Mouse (Mus musculus): Measurements from ENCODE around the gene Nedd9.

Gene Nedd9

GRCm38 (mm10) chr13:41491981-41492702 is 5.0 kb upstream of the Nedd9 start:
- DNase-seq (ENCODE audit: low read depth, low spot score): no peak

DNA sequence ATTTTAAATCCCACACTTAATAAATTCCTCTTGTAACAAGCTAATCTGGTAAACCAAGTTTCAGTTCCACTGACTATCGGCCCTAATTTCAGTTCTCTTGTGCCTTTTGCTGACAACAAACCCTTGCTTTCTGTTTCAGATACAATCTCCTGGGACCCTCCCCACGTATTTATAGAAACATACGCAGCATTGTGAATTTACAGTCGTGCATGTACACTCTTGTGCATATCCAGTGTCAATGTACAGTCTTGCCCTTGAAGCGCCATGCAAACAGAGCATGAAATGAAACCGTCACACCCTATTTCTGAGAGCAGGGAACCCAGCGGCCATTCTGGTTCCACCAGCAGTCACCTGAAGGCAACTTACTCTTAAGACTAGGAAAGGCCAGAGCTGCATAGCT is 4.4 kb upstream of the Nedd9 start:
- peak; percentile 84 for DNase-seq (ENCODE audit: low read depth, low spot score)

- no peak for DNase-seq (ENCODE audit: low read depth, low spot score)
These were observed 3.1 kb upstream of the Nedd9 start for GRCm38 (mm10) chr13:41490282-41490681.

DNA sequence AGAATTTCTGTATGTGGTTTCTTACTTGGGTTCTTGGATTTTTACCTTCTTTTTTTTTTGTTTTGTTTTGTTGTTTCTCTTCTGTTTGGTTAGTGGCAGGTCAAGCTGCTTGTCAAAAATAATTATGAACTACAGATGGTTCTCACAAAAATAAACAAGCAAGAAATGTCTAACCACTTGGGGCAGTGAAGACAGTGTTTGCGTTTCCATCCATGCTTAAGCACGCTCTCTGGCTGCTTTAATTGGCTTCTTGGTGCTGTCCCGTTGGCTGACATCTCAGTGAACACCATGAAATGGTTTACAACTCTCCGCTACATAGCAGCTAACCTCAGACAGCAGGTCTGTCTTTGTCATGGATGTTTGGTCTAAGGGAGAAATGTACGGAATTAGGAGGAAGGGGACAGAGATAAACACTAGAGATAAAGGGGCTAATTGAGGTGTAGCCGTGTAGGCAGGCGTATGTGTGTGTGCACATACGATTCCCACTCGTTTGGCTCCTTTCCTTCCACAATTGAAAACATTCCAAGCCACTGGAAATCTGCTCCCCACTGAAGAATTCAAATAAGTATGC is 2.6 kb upstream of the Nedd9 start:
- DNase-seq (ENCODE audit: low read depth, low spot score): peak; percentile 56

DNA sequence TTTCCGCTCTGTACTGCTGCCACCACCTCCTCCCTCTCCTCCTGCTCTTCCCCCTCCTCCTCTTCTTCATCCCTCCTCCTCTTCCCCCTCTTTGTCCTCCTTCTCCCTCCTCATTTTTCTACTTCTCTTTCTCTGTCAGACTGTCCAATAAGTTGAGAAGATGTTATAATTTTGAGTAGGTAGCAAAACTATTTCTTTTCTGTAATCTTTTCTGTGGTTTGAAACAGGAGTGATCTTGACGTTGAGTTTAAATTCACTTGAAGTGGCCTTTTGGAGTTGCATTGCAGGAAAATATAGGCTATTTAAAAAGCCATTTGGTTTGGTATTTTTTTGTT is 214 bp upstream of the Nedd9 start:
- no peak for DNase-seq (ENCODE audit: low read depth, low spot score)

DNA sequence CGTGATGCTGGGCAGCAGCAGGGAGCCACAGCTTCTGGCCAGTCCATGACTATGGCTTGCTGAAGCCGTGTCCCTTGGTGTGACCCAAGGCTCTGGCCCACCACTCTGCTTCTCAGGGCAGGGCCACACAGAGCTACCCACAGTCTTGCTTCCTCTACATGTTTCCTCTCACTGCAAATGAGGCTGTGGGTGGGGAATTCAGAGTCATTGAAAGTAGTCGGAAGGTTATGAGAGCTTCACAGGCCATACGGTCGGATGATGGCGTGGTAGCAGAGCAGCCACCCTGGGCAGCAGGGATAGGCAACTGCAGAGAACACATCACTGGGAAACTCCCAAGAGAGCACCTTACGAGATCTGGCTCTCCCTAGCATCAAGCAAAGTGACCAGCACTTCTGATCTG is 3.2 kb downstream of the Nedd9 start:
- DNase-seq (ENCODE audit: low read depth, low spot score): no peak

DNA sequence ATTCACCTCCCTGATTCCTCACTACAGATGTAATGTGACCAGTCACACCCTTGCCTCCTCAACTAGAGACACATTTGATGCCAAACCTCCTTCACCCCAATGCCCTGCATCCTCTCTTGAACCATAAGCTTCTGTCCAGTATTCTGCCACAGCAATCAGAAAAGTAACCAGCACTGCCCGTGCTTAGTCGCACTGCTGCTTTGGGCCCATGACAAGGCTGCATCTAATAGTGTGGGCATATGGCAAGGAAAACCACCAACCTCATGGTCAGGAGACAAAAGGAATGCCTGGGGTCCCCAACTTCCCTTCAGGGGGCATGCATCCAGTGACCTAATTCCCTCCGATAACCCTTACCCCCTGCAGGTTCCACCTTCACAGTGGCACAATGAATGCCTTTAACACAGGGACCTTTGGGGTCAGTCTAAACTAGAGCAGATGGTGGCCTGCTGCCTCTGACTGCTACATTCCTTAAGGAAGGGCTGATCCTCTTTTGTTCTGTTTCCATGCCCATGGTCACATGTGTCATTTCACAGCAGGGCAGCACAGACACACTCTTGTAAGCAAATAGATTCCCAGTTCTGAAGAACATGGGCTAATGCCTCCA is 4.7 kb downstream of the Nedd9 start:
- DNase-seq (ENCODE audit: low read depth, low spot score): no peak

DNA sequence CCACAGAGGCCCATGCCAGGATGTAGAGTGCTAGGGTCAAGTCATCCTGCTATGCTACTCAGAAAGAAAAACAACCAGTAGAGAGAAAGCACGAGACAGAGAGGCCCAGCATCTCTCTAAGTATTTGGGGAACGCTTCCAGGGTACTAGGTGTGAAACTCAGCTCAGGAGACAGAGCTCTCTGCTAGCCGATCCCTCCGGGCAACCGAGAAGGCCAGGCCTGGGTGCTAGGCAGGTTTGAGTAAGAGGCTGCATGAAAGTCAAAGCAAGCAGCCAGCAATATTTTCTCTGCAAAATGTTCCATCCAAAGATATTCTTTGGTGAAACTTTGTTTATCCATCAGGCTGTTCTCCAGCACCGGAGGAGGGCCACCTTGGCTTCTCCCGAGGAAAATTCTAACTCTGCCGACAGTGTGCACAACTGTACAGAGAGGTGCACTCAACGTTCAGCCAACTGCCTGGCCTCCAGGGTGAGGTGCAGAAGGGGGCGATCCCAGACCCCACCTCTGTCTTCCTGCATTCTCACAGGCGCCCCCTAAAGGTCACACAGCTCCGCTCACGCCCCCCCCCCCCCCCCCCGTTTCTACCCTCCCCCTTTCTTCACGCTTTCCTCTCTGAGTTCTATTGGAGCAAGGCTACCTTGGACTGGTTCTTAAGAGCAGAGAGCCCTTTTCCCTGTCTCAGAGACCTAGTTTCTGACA is 7.3 kb downstream of the Nedd9 start:
- DNase-seq (ENCODE audit: low read depth, low spot score): no peak

- DNase-seq (ENCODE audit: low read depth, low spot score): no peak
These were observed 10.9 kb downstream of the Nedd9 start for GRCm38 (mm10) chr13:41476216-41476615.

GRCm38 (mm10) chr13:41474365-41474764 is 12.8 kb downstream of the Nedd9 start:
- no peak for DNase-seq (ENCODE audit: low read depth, low spot score)

DNA sequence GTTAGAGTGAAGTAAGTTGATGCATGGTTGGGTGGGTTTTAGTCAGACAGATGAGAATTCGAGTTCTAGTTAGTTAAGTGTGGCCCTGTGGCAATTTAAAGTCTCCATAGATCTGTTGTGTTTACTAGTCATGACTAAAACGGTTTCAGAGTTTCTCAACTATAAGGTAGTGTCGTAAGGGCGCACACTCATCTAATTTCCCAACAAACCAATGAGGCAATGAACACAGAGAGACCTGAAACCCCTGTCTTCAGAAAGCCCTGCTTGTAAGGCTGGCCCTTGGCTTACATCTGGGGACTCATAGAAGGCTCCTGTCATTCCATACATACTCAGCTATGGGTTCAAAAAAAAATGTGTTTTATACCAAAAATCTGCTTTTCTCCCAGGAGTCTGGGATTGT is 13.7 kb downstream of the Nedd9 start:
- DNase-seq (ENCODE audit: low read depth, low spot score): no peak

GRCm38 (mm10) chr13:41472878-41473424 is 14.2 kb downstream of the Nedd9 start:
- DNase-seq (ENCODE audit: low read depth, low spot score): no peak

DNA sequence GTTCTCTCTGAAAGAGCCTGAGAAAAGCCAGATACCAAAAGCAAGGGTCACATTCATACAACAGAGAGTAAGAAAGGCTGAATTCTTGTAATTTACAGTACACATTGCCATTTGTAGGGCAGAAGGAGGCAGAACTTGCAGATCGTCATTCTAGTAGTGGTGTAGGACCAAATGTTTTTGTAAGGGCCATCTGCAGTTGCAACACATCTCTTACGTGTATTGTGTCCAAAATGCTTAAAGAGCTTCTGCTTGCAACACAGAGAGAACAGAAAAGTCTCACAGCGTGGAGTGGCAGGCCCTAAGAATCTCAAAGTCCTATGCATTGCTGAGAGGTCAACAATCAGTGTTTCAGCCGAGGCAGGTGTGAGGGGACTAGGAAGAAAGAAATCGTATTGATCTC is 18.9 kb downstream of the Nedd9 start:
- no peak for DNase-seq (ENCODE audit: low read depth, low spot score)

GRCm38 (mm10) chr13:41467036-41467435 is 20.1 kb downstream of the Nedd9 start:
- peak; percentile 45 for DNase-seq (ENCODE audit: low read depth, low spot score)

DNA sequence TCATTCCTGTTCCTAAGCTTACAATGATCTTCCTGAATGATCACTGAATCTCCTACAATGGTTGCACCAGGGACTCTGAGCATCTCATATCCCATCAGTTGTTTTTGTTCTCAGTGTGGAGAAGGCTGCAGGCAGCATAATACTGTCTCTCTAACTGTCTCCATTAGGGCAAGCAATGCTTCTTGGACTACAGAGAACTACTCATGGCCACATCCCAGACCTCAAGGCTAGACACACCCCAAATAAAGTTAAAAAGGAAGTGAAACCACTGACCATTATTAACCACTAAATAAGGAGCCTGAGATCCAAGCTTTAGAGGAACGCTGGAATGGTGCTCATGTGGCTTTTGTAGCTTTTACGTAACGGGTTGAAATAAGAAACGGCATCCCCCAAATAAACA is 20.5 kb downstream of the Nedd9 start:
- DNase-seq (ENCODE audit: low read depth, low spot score): no peak

DNA sequence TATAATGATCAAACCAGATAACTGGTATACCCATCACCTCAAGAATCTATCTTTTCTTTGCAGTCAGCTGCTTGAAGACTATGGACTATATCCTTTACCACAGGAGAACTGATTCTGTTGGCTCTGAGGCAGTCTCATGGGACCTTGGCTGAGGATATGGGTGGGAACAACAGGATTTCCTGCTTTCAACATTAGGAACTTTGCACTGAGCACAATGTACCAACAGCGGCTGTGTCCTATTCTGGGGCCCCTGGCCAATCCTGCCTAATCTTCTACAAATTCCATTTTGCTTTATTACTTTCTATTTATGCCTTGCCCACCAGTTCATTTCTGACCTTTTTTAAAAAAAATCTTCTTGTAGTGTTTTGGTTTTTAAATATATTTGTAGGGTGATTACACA is 21.0 kb downstream of the Nedd9 start:
- DNase-seq (ENCODE audit: low read depth, low spot score): no peak

DNA sequence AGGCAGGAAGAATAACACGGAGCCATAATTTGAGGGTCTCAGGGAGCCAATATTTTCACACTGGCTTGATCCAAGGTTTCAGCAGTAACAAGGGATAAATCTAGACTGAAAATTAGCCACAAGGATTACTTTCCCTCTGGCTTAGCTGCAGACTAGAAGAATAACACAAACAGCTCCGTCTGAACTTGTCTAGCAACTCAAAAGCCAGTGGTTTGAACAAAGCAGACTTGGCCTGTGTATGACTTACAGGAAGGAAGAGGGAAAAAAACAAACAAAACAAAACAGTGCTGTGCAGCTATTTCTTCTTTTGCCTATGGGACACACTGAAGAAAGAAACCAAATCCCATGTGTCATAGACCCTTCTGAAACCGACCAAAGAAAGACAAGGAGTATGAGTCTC is 25.7 kb downstream of the Nedd9 start:
- DNase-seq (ENCODE audit: low read depth, low spot score): no peak

- peak; percentile 30 for DNase-seq (ENCODE audit: low read depth, low spot score)
These were observed 27.4 kb downstream of the Nedd9 start for GRCm38 (mm10) chr13:41459683-41460286.

GRCm38 (mm10) chr13:41458709-41459108 is 28.5 kb downstream of the Nedd9 start:
- DNase-seq (ENCODE audit: low read depth, low spot score): no peak

GRCm38 (mm10) chr13:41457798-41458390 is 29.3 kb downstream of the Nedd9 start:
- no peak for DNase-seq (ENCODE audit: low read depth, low spot score)

DNA sequence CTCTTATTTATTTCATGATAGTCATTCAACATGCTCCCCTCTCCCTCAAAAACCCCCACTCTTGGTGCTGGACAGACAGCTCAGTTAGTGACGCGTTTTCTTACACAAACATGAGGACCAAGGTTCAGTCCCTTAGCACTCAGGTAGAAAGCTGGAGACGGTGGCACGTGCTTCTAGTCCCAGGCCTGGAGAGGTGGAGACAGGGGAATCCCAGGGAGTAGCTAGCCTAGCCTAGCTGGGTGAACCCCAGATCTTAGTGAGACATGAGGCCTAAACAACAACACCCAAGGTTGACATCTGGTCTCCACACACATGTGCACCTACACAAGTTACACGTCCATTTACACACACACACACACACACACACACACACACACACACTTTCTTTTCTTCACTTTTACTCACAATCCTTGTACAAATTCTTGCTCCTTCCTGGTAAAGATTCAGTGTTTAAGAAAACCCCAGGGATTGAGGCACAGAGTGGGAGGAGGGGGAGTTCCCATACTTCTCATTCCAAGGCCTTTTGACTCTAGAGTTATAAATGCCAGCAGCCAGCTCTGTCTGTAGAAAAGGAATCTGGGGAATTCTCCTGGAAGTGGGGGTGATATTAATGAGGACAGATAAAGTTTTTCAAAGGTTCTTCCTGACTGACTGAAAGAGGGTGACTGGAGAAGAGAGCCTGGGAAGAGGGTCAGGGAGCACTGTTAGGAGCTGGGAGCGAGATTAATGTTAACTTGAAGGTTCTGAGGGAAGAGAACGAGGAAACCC is 29.9 kb downstream of the Nedd9 start:
- DNase-seq (ENCODE audit: low read depth, low spot score): no peak

All from A20 (cell line).